Mouse (Mus musculus) myocyte (in vitro differentiated cells): ENCODE measurements around the gene Msi1. TPM values are rescaled to one million over a fixed set of nuclear protein-coding genes. Genes with fewer than 3 reads are reported as not detected.
A peak's percentile ranks its signal among the peaks of the same experiment; 100 is the strongest.

ENCODE experiments used
- H3K27me3 ChIP-seq: one replicate; pipeline ENCODE4 v1.6.1; 2011; ENCODE audit not compliant: control insufficient read depth, insufficient read depth, insufficient read length
- H3K36me3 ChIP-seq: one replicate; pipeline ENCODE4 v1.6.1; 2011; ENCODE audit not compliant: control insufficient read depth, insufficient read depth
- H3K4me2 ChIP-seq: one replicate; pipeline ENCODE4 v1.6.1; 2011; ENCODE audit warnings: low read depth, control low read depth
- H3K4me3 ChIP-seq: one replicate; pipeline ENCODE4 v1.5.1; 2011; ENCODE audit warnings: mild to moderate bottlenecking, control low read depth, moderate library complexity
- H3K79me2 ChIP-seq: one replicate; pipeline ENCODE4 v1.6.1; 2011; ENCODE audit not compliant: control insufficient read depth, insufficient read depth
- H3ac ChIP-seq: one replicate; pipeline ENCODE4 v1.6.1; 2011; ENCODE audit not compliant: control insufficient read depth, insufficient read length
- CEBPB ChIP-seq: IDR thresholded peaks from 2 replicates; pipeline ENCODE4 v1.6.1; 2011; ENCODE audit warnings: mild to moderate bottlenecking, moderate library complexity; ENCODE audit not compliant: poor library complexity, insufficient read depth, severe bottlenecking
- E2F4 ChIP-seq: IDR thresholded peaks from one replicate; pipeline ENCODE4 v1.6.1; 2011; ENCODE audit warnings: mild to moderate bottlenecking, control low read depth, moderate library complexity; ENCODE audit not compliant: insufficient read depth
- MAX ChIP-seq: IDR thresholded peaks from one replicate; pipeline ENCODE4 v1.6.1; 2011; ENCODE audit warnings: low read depth, mild to moderate bottlenecking, control low read depth
- MYOD1 ChIP-seq, 3 experiments: IDR thresholded peaks; one replicate each; pipeline ENCODE4 v1.6.1; 2011; ENCODE audit warnings: control low read depth in 2 of 3, low read depth in 2 of 3, mild to moderate bottlenecking in 2 of 3, moderate library complexity in 1 of 3; ENCODE audit not compliant: insufficient read length in 2 of 3, control insufficient read depth in 1 of 3
- MYOG ChIP-seq, 3 experiments: IDR thresholded peaks; one replicate each; pipeline ENCODE4 v1.6.1; 2011; ENCODE audit warnings: control low read depth in 2 of 3, low read depth in 2 of 3, mild to moderate bottlenecking in 2 of 3; ENCODE audit not compliant: insufficient read length in 2 of 3, control insufficient read depth in 1 of 3, insufficient read depth in 1 of 3
- POLR2A ChIP-seq: IDR thresholded peaks from one replicate; pipeline ENCODE4 v1.6.1; 2011; ENCODE audit warnings: low read depth, mild to moderate bottlenecking, control low read depth, moderate library complexity; ENCODE audit not compliant: insufficient read length
- POLR2AphosphoS2 ChIP-seq: IDR thresholded peaks from one replicate; pipeline ENCODE4 v1.6.1; 2011; ENCODE audit warnings: low read depth, control low read depth; ENCODE audit not compliant: insufficient read length
- REST ChIP-seq: IDR thresholded peaks from one replicate; pipeline ENCODE4 v1.6.1; 2011; ENCODE audit warnings: mild to moderate bottlenecking, control low read depth, moderate library complexity; ENCODE audit not compliant: insufficient read depth, insufficient read length
- SRF ChIP-seq: IDR thresholded peaks from one replicate; pipeline ENCODE4 v1.6.1; 2011; ENCODE audit warnings: low read depth; ENCODE audit not compliant: control insufficient read depth, insufficient read length
- TCF12 ChIP-seq: IDR thresholded peaks from one replicate; pipeline ENCODE4 v1.6.1; 2011; ENCODE audit warnings: mild to moderate bottlenecking, control low read depth; ENCODE audit not compliant: poor library complexity, insufficient read depth, severe bottlenecking
- TCF3 ChIP-seq: IDR thresholded peaks from one replicate; pipeline ENCODE4 v1.6.1; 2011; ENCODE audit warnings: low read depth, control low read depth; ENCODE audit not compliant: insufficient read length
- USF1 ChIP-seq: IDR thresholded peaks from one replicate; pipeline ENCODE4 v1.6.1; 2011; ENCODE audit warnings: low read depth, mild to moderate bottlenecking, control low read depth, moderate library complexity
- polyA plus RNA-seq: library from polyadenylated mRNA; unstranded; fragments of >200 nt; fragmentation: generic; extraction: Trizol; gene quantifications from one replicate; pipeline ENCODE4 v1.2.1, GENCODE M21; 2012; ENCODE audit warnings: missing spikeins

Msi1 gene
- polyA plus RNA-seq, 1 experiment, result 0.31 TPM

- no peak overlapping the region for H3K4me2 ChIP-seq
- no peak overlapping the region for H3ac ChIP-seq
- H3K4me3 ChIP-seq, result no peak overlapping the region
- no peaks in the 10 kb centered on the region for H3K36me3 ChIP-seq
- no peaks in the 10 kb centered on the region for H3K79me2 ChIP-seq
- TF ChIP-seq CEBPB (no peak), USF1 (no peak), MAX (no peak), E2F4 (no peak), REST (no peak), TCF3 (no peak), TCF12 (no peak), MYOG (IDR thresholded peaks at IDR 0.05; ENCODE audit: control insufficient read depth in 1 of 3, insufficient read depth in 1 of 3, insufficient read length in 2 of 3, low read depth in 2 of 3) (no peak), MYOD1 (IDR thresholded peaks at IDR 0.05; ENCODE audit: control insufficient read depth in 1 of 3, insufficient read length in 2 of 3, low read depth in 2 of 3) (no peak), POLR2AphosphoS2 (no peak), SRF (no peak), POLR2A (no peak)
- H3K27me3 ChIP-seq, result no peaks in the 10 kb centered on the region
Measured at GRCm38 (mm10) chr5:115497033-115497432, 67.6 kb downstream of the Msi1 start.

GRCm38 (mm10) chr5:115498307-115499240, 69.2 kb downstream of the Msi1 start:
- no peak for TF ChIP-seq MYOD1 (IDR thresholded peaks at IDR 0.05; ENCODE audit: control insufficient read depth in 1 of 3, insufficient read length in 2 of 3, low read depth in 2 of 3)
- TF ChIP-seq POLR2A, result no peak
- Histone ChIP-seq H3K79me2 (no peaks in the 10 kb centered on the region), H3K36me3 (no peaks in the 10 kb centered on the region), H3K4me3 (no peak overlapping the region), H3K4me2 (no peak overlapping the region), H3ac (no peak overlapping the region), H3K27me3 (no peaks in the 10 kb centered on the region)

- H3ac ChIP-seq, result no peak overlapping the region
Measured at GRCm38 (mm10) chr5:115500383-115500935, 71.1 kb downstream of the Msi1 start.

GRCm38 (mm10) chr5:115503035-115503434, 73.6 kb downstream of the Msi1 start:
- no peak overlapping the region for H3ac ChIP-seq
- H3K36me3 ChIP-seq, result no peaks in the 10 kb centered on the region
- H3K4me2 ChIP-seq, result no peak overlapping the region
- TF ChIP-seq SRF (no peak), MYOG (IDR thresholded peaks at IDR 0.05; ENCODE audit: control insufficient read depth in 1 of 3, insufficient read depth in 1 of 3, insufficient read length in 2 of 3, low read depth in 2 of 3) (no peak), TCF3 (no peak), MAX (no peak), E2F4 (no peak), POLR2AphosphoS2 (no peak), USF1 (peak; percentile 41)
- H3K27me3 ChIP-seq, result no peaks in the 10 kb centered on the region
- H3K79me2 ChIP-seq, result peaks cover 13% of the 10 kb centered on the region
- H3K4me3 ChIP-seq, result no peak overlapping the region

More at GRCm38 (mm10) chr5:115500383-115500935, 71.1 kb downstream of the Msi1 start:
- no peak overlapping the region for H3K4me2 ChIP-seq
- no peaks in the 10 kb centered on the region for H3K27me3 ChIP-seq
- no peaks in the 10 kb centered on the region for H3K36me3 ChIP-seq
- no peak overlapping the region for H3K4me3 ChIP-seq
- no peaks in the 10 kb centered on the region for H3K79me2 ChIP-seq
- TF ChIP-seq POLR2AphosphoS2 (no peak), POLR2A (no peak), MYOG (IDR thresholded peaks at IDR 0.05; ENCODE audit: control insufficient read depth in 1 of 3, insufficient read depth in 1 of 3, insufficient read length in 2 of 3, low read depth in 2 of 3) (no peak), SRF (no peak), TCF12 (no peak), REST (no peak), USF1 (no peak), CEBPB (no peak), MYOD1 (IDR thresholded peaks at IDR 0.05; ENCODE audit: control insufficient read depth in 1 of 3, insufficient read length in 2 of 3, low read depth in 2 of 3) (no peak), TCF3 (no peak), E2F4 (no peak), MAX (no peak)

Other genes with a start within 250 kb of the Msi1 start
- 3.1 TPM for gene Cabp1, start 235.2 kb upstream of the Msi1 start, polyA plus RNA-seq
- gene Pop5, start 193.8 kb upstream of the Msi1 start, polyA plus RNA-seq, result 82.3 TPM
- 220 TPM for gene Rnf10, start 156.7 kb upstream of the Msi1 start, polyA plus RNA-seq
- 43.7 TPM for gene Coq5, start 149.9 kb upstream of the Msi1 start, polyA plus RNA-seq
- gene Dynll1, start 128.6 kb upstream of the Msi1 start, polyA plus RNA-seq, result 585 TPM
- gene Srsf9, start 102.4 kb upstream of the Msi1 start, polyA plus RNA-seq, result 52.0 TPM
- 8.1 TPM for gene Gatc, start 88.4 kb upstream of the Msi1 start, polyA plus RNA-seq
- 35.2 TPM for gene Triap1, start 88.4 kb upstream of the Msi1 start, polyA plus RNA-seq
- gene Cox6a1, start 80.6 kb upstream of the Msi1 start, polyA plus RNA-seq, result 2,023 TPM
- not detected for gene Pla2g1b, start 36.7 kb downstream of the Msi1 start, polyA plus RNA-seq
- gene Sirt4, start 55.1 kb downstream of the Msi1 start, polyA plus RNA-seq, result 13.6 TPM
- 120 TPM for gene Pxn, start 77.1 kb downstream of the Msi1 start, polyA plus RNA-seq
- gene Rplp0, start 129.9 kb downstream of the Msi1 start, polyA plus RNA-seq, result 3,361 TPM
- gene Gcn1l1, start 135.7 kb downstream of the Msi1 start, polyA plus RNA-seq, result 49.4 TPM
- gene Rab35, start 202.3 kb downstream of the Msi1 start, polyA plus RNA-seq, result 44.8 TPM